Mouse (Mus musculus) heart, embryonic 10.5 days (tissue): ENCODE data around the gene Scgb1b15. TPM values are rescaled to one million over a fixed set of nuclear protein-coding genes. Genes with fewer than 3 reads are reported as not detected.
"Not testable (repeated sequence)": the region's sequence is repeated elsewhere in the genome, so short reads cannot be mapped to it uniquely, and the experiment has no call there.

Source experiments
- DNase-seq: peaks from one replicate; pipeline ENCODE4 v3.0.0-alpha.2; 2017; ENCODE audit warnings: low spot score
- H3K27ac ChIP-seq: fragments of 300-500 bp; sonication (generic); 2 replicates; pipeline ENCODE4 v1.5.1; 2016; ENCODE audit warnings: mild to moderate bottlenecking
- H3K27me3 ChIP-seq: fragments of 300-500 bp; sonication (generic); 2 replicates; pipeline ENCODE4 v1.6.1; 2016; ENCODE audit warnings: mild to moderate bottlenecking; ENCODE audit not compliant: poor library complexity, insufficient read depth, severe bottlenecking
- H3K36me3 ChIP-seq: fragments of 300-500 bp; sonication (generic); 2 replicates; pipeline ENCODE4 v1.6.1; 2016; ENCODE audit warnings: mild to moderate bottlenecking, moderate library complexity
- H3K4me1 ChIP-seq: fragments of 300-500 bp; sonication (generic); 2 replicates; pipeline ENCODE4 v1.6.1; 2016; ENCODE audit warnings: mild to moderate bottlenecking
- H3K4me3 ChIP-seq: fragments of 300-500 bp; sonication (generic); 2 replicates; pipeline ENCODE4 v1.5.1; 2016; ENCODE audit warnings: mild to moderate bottlenecking, moderate library complexity
- H3K9me3 ChIP-seq: fragments of 300-500 bp; sonication (generic); 2 replicates; pipeline ENCODE4 v1.6.1; 2016; ENCODE audit warnings: mild to moderate bottlenecking, moderate library complexity
- polyA plus RNA-seq: library from polyadenylated mRNA; unstranded; fragments of >200 nt; fragmentation: Nextera tagmentation; extraction: Ambion mirVana; gene quantifications from 2 replicates; pipeline ENCODE4 v1.2.1, GENCODE M21; 2016

Scgb1b15 gene
- polyA plus RNA-seq: not detected in 2 replicates

- DNase-seq, H3K27ac ChIP-seq, H3K36me3 ChIP-seq, H3K9me3 ChIP-seq, H3K4me1 ChIP-seq, H3K27me3 ChIP-seq, H3K4me3 ChIP-seq: not testable (repeated sequence)
Measured at GRCm38 (mm10) chr7:32836254-32836653, at the start of gene Scgb1b15. Scgb1b15 (plus strand) TSS chr7:32836554.

GRCm38 (mm10) chr7:32829562-32829961 is 6.8 kb upstream of the Scgb1b15 start, which contains the start of gene Scgb2b15:
Scgb2b15 (minus strand) TSS chr7:32829662.
- not testable (repeated sequence) for H3K27ac ChIP-seq, H3K27me3 ChIP-seq, H3K9me3 ChIP-seq, H3K36me3 ChIP-seq, H3K4me1 ChIP-seq, H3K4me3 ChIP-seq, DNase-seq

Other genes with a start within 250 kb of the Scgb1b15 start
- gene Scgb2b15, start 6.9 kb upstream of the Scgb1b15 start, polyA plus RNA-seq: not detected in 2 replicates
- gene Scgb2b17, start 220.0 kb downstream of the Scgb1b15 start, polyA plus RNA-seq: not detected in 2 replicates
- gene Scgb1b17, start 226.9 kb downstream of the Scgb1b15 start, polyA plus RNA-seq: not detected in 2 replicates